Comparison of ENCODE assay signal across 19 mouse cellular contexts in genomic region chr7:6477633-6478032, GRCm38 (mm10). TPM values are rescaled to one million over a fixed set of nuclear protein-coding genes. Genes with fewer than 3 reads are reported as not detected.
"Had no signal": no experiment of that assay in that cellular context is flagged by ENCODE, and none has a peak within 500 bp of the region (broad histone marks: within the 10 kb centered on the region; RNA-seq: fewer than 3 reads in every experiment).

No protein-coding gene starts in this region.

RNA-seq across cellular contexts. Expression of gene Olfr5, which starts 9.1 kb away (rescaled TPM):
- total RNA-seq: megakaryocyte progenitor cell, adult 5-6 weeks; midbrain, postnatal 0 days; monocyte, adult 5-6 weeks; neutrophil, adult 5-6 weeks had no signal
- polyA plus RNA-seq: liver, postnatal 0 days; lung, adult 2 months; lung, embryonic 15.5 days; lung, postnatal 0 days; macrophage; midbrain, embryonic 11.5 days; midbrain, embryonic 13.5 days; midbrain, embryonic 15.5 days; midbrain, postnatal 0 days; neural tube, embryonic 12.5 days; neural tube, embryonic 14.5 days; small intestine, adult 2 months; stomach, embryonic 14.5 days; stomach, embryonic 16.5 days; thymus, adult 2 months; urinary bladder, adult 2 months had no signal

RNA-seq across cellular contexts. Expression of gene Olfr1346, which starts 10.7 kb away (rescaled TPM):
- total RNA-seq: megakaryocyte progenitor cell, adult 5-6 weeks; midbrain, postnatal 0 days; monocyte, adult 5-6 weeks; neutrophil, adult 5-6 weeks had no signal
- polyA plus RNA-seq: liver, postnatal 0 days; lung, adult 2 months; lung, embryonic 15.5 days; lung, postnatal 0 days; macrophage; midbrain, embryonic 11.5 days; midbrain, embryonic 13.5 days; midbrain, embryonic 15.5 days; midbrain, postnatal 0 days; neural tube, embryonic 12.5 days; neural tube, embryonic 14.5 days; small intestine, adult 2 months; stomach, embryonic 14.5 days; stomach, embryonic 16.5 days; thymus, adult 2 months; urinary bladder, adult 2 months had no signal

RNA-seq across cellular contexts. Expression of gene Olfr1336, which starts 21.7 kb away (rescaled TPM):
- total RNA-seq: megakaryocyte progenitor cell, adult 5-6 weeks; midbrain, postnatal 0 days; monocyte, adult 5-6 weeks; neutrophil, adult 5-6 weeks had no signal
- polyA plus RNA-seq: liver, postnatal 0 days; lung, adult 2 months; lung, embryonic 15.5 days; lung, postnatal 0 days; macrophage; midbrain, embryonic 11.5 days; midbrain, embryonic 13.5 days; midbrain, embryonic 15.5 days; midbrain, postnatal 0 days; neural tube, embryonic 12.5 days; small intestine, adult 2 months; stomach, embryonic 14.5 days; stomach, embryonic 16.5 days; thymus, adult 2 months; urinary bladder, adult 2 months had no signal

RNA-seq across cellular contexts. Expression of gene Olfr1347, which starts 21.9 kb away (rescaled TPM):
- total RNA-seq: megakaryocyte progenitor cell, adult 5-6 weeks; midbrain, postnatal 0 days; monocyte, adult 5-6 weeks; neutrophil, adult 5-6 weeks had no signal
- polyA plus RNA-seq: liver, postnatal 0 days; lung, adult 2 months; lung, embryonic 15.5 days; lung, postnatal 0 days; macrophage; midbrain, embryonic 11.5 days; midbrain, embryonic 13.5 days; midbrain, embryonic 15.5 days; midbrain, postnatal 0 days; neural tube, embryonic 12.5 days; neural tube, embryonic 14.5 days; small intestine, adult 2 months; stomach, embryonic 14.5 days; stomach, embryonic 16.5 days; thymus, adult 2 months; urinary bladder, adult 2 months had no signal

RNA-seq across cellular contexts. Expression of gene Olfr1348, which starts 30.9 kb away (rescaled TPM):
- total RNA-seq: megakaryocyte progenitor cell, adult 5-6 weeks; midbrain, postnatal 0 days; monocyte, adult 5-6 weeks; neutrophil, adult 5-6 weeks had no signal
- polyA plus RNA-seq: liver, postnatal 0 days; lung, adult 2 months; lung, embryonic 15.5 days; lung, postnatal 0 days; macrophage; midbrain, embryonic 11.5 days; midbrain, embryonic 13.5 days; midbrain, embryonic 15.5 days; midbrain, postnatal 0 days; neural tube, embryonic 12.5 days; neural tube, embryonic 14.5 days; small intestine, adult 2 months; stomach, embryonic 14.5 days; stomach, embryonic 16.5 days; thymus, adult 2 months; urinary bladder, adult 2 months had no signal
